Mouse (Mus musculus): ENCODE data around the gene Gm36028. TPM values are rescaled to one million over a fixed set of nuclear protein-coding genes. Genes with fewer than 3 reads are reported as not detected.

The Gm36028 gene
- polyA plus RNA-seq, 1 experiment from 2014 or later = not detected

- Histone ChIP-seq H3K4me1 (peaks cover 12% of the 10 kb centered on the region), H3K4me2 (no peak overlapping the region), H3K9me3 (replicated peaks) (no peaks in the 10 kb centered on the region), H3K27ac (replicated peaks) (no peak overlapping the region), H3K4me3 (replicated peaks) (no peak overlapping the region), H3K27me3 (replicated peaks) (no peaks in the 10 kb centered on the region), H3K36me3 (peaks cover 39% of the 10 kb centered on the region), H3K9ac (replicated peaks) (no peak overlapping the region)
- 100% methylated on average over 3 of the region's 3 CpGs for WGBS
- ATAC-seq (ENCODE audit: low FRiP score) = no peak
These were observed 16.5 kb upstream of the Gm36028 start for GRCm38 (mm10) chr16:37877406-37877805.

- ATAC-seq (ENCODE audit: low FRiP score) = no peak
These were observed 13.7 kb upstream of the Gm36028 start for GRCm38 (mm10) chr16:37874501-37875235.

GRCm38 (mm10) chr16:37871112-37871715 is 10.3 kb upstream of the Gm36028 start:
- Histone ChIP-seq H3K27me3 (replicated peaks) (no peaks in the 10 kb centered on the region), H3K4me1 (peaks cover 34% of the 10 kb centered on the region), H3K9me3 (replicated peaks) (no peaks in the 10 kb centered on the region), H3K36me3 (no peaks in the 10 kb centered on the region), H3K4me2 (peak overlapping the region; percentile 69), H3K9ac (replicated peaks) (no peak overlapping the region), H3K27ac (replicated peaks) (no peak overlapping the region), H3K4me3 (replicated peaks) (no peak overlapping the region)
- no peak for ATAC-seq (ENCODE audit: low FRiP score)
- 74% methylated on average over 4 of the region's 4 CpGs for WGBS

More at GRCm38 (mm10) chr16:37874501-37875235, 13.7 kb upstream of the Gm36028 start:
- Histone ChIP-seq H3K27me3 (replicated peaks) (no peaks in the 10 kb centered on the region), H3K4me2 (no peak overlapping the region), H3K4me3 (replicated peaks) (no peak overlapping the region), H3K27ac (replicated peaks) (no peak overlapping the region), H3K9ac (replicated peaks) (no peak overlapping the region), H3K4me1 (peaks cover 33% of the 10 kb centered on the region), H3K36me3 (peaks cover 16% of the 10 kb centered on the region), H3K9me3 (replicated peaks) (no peaks in the 10 kb centered on the region)
- WGBS = 79% methylated on average over 4 of the region's 4 CpGs

GRCm38 (mm10) chr16:37869470-37870231 is 8.7 kb upstream of the Gm36028 start:
- no peak for ATAC-seq (ENCODE audit: low FRiP score)
- no peaks in the 10 kb centered on the region for H3K9me3 ChIP-seq (replicated peaks)
- H3K9ac ChIP-seq (replicated peaks) = peak overlapping the region; percentile 98
- H3K36me3 ChIP-seq = no peaks in the 10 kb centered on the region
- peak overlapping the region; percentile 98 for H3K4me3 ChIP-seq (replicated peaks)
- 33% methylated on average over 4 of the region's 4 CpGs for WGBS
- H3K4me2 ChIP-seq = peak overlapping the region; percentile 69
- H3K27me3 ChIP-seq (replicated peaks) = no peaks in the 10 kb centered on the region
- H3K4me1 ChIP-seq = peaks cover 34% of the 10 kb centered on the region
- peak overlapping the region; percentile 99 for H3K27ac ChIP-seq (replicated peaks)

DNA sequence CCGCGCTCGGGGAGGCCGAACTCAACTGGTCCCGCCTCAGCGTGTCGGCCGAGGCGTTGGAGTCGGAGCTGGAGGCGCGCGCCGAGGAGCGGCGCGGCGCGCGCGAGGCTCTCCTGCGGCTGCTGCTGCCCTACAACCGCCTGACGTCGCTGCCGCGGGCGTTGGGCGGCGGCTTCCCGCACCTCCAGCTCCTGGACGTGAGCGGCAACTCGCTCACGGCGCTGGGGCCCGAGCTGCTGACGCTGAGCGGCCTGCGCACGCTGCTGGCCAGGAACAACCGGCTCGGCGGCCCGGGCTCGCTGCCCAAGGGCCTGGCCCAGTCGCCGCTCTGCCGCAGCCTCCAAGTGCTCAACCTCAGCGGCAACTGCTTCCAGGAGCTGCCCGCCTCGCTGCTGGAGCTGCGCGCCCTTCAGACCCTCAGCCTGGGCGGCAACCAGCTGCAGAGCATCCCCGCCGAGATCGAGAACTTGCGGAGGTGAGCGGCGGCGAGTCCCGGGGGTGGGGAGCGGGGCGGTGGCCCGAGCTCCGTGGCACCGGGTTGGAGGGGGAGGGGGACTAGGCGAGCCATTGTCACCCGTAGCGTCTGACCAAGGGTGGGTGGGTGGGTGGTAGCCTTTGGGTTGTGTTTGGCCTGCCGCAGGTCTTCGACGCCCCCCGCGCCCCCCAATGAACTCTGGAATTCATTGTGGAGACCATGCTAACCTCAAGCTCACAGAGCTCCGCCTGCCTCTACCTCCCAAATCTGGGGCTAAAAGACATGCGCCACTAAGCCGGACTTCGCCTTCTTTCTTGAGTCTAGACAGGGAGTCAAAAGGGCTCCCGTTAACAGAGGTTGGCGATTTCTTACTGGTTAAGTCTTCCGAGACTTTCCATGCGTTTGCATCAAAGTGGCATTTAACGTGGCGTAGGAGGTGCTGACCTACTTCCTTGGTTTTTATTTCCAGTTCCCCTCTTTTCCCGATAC is 7.8 kb upstream of the Gm36028 start:
- Histone ChIP-seq H3K36me3 (no peaks in the 10 kb centered on the region), H3K9ac (replicated peaks) (peak overlapping the region; percentile 98), H3K27ac (replicated peaks) (peak overlapping the region; percentile 99), H3K4me3 (replicated peaks) (peak overlapping the region; percentile 98), H3K4me1 (peaks cover 34% of the 10 kb centered on the region), H3K9me3 (replicated peaks) (no peaks in the 10 kb centered on the region), H3K4me2 (peak overlapping the region; percentile 69), H3K27me3 (replicated peaks) (no peaks in the 10 kb centered on the region)
- ATAC-seq (ENCODE audit: low FRiP score) = peak; percentile 79
- WGBS = under 1% methylated on average over 86 of the region's 87 CpGs

- Histone ChIP-seq H3K27ac (replicated peaks) (peak within 1 kb of the TSS; percentile 99), H3K9ac (replicated peaks) (peak within 1 kb of the TSS; percentile 98), H3K36me3 (no peaks in the 10 kb centered on the region), H3K4me3 (replicated peaks) (peak within 1 kb of the TSS; percentile 98), H3K4me1 (peaks cover 31% of the 10 kb centered on the region), H3K27me3 (replicated peaks) (no peaks in the 10 kb centered on the region), H3K4me2 (peak within 1 kb of the TSS; percentile 69), H3K9me3 (replicated peaks) (no peaks in the 10 kb centered on the region)
- peak; percentile 97 for ATAC-seq (ENCODE audit: low FRiP score)
- under 1% methylated on average over 81 of the region's 86 CpGs for WGBS
These were observed 7.0 kb upstream of the Gm36028 start, which contains the start of gene Lrrc58 for GRCm38 (mm10) chr16:37867791-37868505. Gene Lrrc58, plus strand, starts transcription at chr16:37868389.

GRCm38 (mm10) chr16:37865841-37866240 is 4.9 kb upstream of the Gm36028 start:
- ATAC-seq (ENCODE audit: low FRiP score) = no peak
- Histone ChIP-seq H3K9ac (replicated peaks) (no peak overlapping the region), H3K9me3 (replicated peaks) (no peaks in the 10 kb centered on the region), H3K36me3 (no peaks in the 10 kb centered on the region), H3K4me1 (peaks cover 18% of the 10 kb centered on the region), H3K4me2 (no peak overlapping the region), H3K4me3 (replicated peaks) (no peak overlapping the region), H3K27me3 (replicated peaks) (no peaks in the 10 kb centered on the region), H3K27ac (replicated peaks) (no peak overlapping the region)
- 83% methylated on average over 9 of the region's 9 CpGs for WGBS

- peaks cover 6% of the 10 kb centered on the region for H3K4me1 ChIP-seq
- no peak for ATAC-seq (ENCODE audit: low FRiP score)
- H3K4me2 ChIP-seq = no peak overlapping the region
- H3K4me3 ChIP-seq (replicated peaks) = no peak overlapping the region
- no peaks in the 10 kb centered on the region for H3K36me3 ChIP-seq
- H3K9me3 ChIP-seq (replicated peaks) = no peaks in the 10 kb centered on the region
- no peaks in the 10 kb centered on the region for H3K27me3 ChIP-seq (replicated peaks)
- H3K9ac ChIP-seq (replicated peaks) = no peak overlapping the region
- no peak overlapping the region for H3K27ac ChIP-seq (replicated peaks)
- 83% methylated on average over 3 of the region's 3 CpGs for WGBS
These were observed 2.9 kb upstream of the Gm36028 start for GRCm38 (mm10) chr16:37863876-37864275.

DNA sequence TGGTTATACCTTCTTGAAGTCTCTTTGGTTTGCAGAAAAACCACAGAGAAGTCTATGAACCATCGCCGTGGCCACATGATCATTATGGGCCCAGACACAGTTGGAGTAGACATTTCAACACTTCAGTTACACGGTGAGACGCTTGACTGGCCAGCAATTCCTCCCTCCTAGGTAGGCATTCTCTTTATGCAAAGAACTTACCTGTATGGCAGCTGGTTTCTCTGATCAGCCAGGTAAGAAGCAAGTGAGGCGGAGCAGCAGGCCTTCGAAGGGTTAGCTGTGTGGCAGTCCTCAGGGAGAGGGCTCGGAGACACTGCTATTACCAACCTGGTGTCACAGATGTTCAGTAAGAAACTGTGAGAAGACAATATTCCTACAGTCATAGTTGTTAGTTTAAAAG is 733 bp downstream of the Gm36028 start:
- H3K27me3 ChIP-seq (replicated peaks) = no peaks in the 10 kb centered on the region
- H3K4me3 ChIP-seq (replicated peaks) = no peak overlapping the region
- no peaks in the 10 kb centered on the region for H3K36me3 ChIP-seq
- no peaks in the 10 kb centered on the region for H3K4me1 ChIP-seq
- no peak overlapping the region for H3K9ac ChIP-seq (replicated peaks)
- WGBS = 85% methylated on average over 7 of the region's 7 CpGs
- H3K4me2 ChIP-seq = no peak overlapping the region
- no peak for ATAC-seq (ENCODE audit: low FRiP score)
- H3K9me3 ChIP-seq (replicated peaks) = no peaks in the 10 kb centered on the region
- no peak overlapping the region for H3K27ac ChIP-seq (replicated peaks)

DNA sequence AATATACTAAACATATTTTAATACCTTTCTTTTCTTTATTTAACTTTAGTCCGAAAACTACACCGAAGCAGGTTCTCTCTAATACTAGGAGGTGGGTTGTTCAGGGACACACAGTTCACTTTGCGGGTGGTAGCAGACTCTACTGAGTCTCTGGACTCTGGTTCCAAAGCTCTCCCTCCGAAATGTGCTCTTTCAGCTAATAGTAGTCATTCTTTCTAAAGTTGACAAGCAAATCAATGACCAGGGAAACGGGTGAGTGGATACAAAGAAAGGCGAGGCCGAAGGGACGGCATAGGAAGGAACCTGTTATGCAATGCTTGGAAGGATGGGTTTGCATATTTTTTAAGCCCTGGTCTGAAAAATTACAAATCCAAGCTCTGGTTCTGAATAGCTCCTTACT is 3.5 kb downstream of the Gm36028 start:
- no peaks in the 10 kb centered on the region for H3K4me1 ChIP-seq
- no peak overlapping the region for H3K4me3 ChIP-seq (replicated peaks)
- H3K9me3 ChIP-seq (replicated peaks) = no peaks in the 10 kb centered on the region
- no peak for ATAC-seq (ENCODE audit: low FRiP score)
- H3K27ac ChIP-seq (replicated peaks) = no peak overlapping the region
- no peak overlapping the region for H3K4me2 ChIP-seq
- H3K36me3 ChIP-seq = no peaks in the 10 kb centered on the region
- no peak overlapping the region for H3K9ac ChIP-seq (replicated peaks)
- 51% methylated on average over 8 of the region's 8 CpGs for WGBS
- H3K27me3 ChIP-seq (replicated peaks) = no peaks in the 10 kb centered on the region

Data from neural tube, embryonic 15.5 days (tissue).